Mouse (Mus musculus) cerebellum, adult 18-20 months (tissue): ENCODE results near the gene Myl9.
A peak's percentile ranks its signal among the peaks of the same experiment; 100 is the strongest.

Source experiments
- DNase-seq, 2 experiments: peaks; one replicate each; pipeline ENCODE4 v3.0.0; 2021

Gene Myl9

GRCm38 (mm10) chr2:156774738-156775454 lies at the start of gene Myl9:
Gene Myl9, plus strand, starts transcription at chr2:156775420.
- no peak for DNase-seq

- DNase-seq: no peak
Observed at GRCm38 (mm10) chr2:156726344-156726743, 48.9 kb upstream of the Myl9 start.

GRCm38 (mm10) chr2:156726878-156727277 lies 48.3 kb upstream of the Myl9 start:
- DNase-seq: peak; percentile 60 to 74

GRCm38 (mm10) chr2:156729537-156730469 lies 45.4 kb upstream of the Myl9 start:
- DNase-seq: no peak

GRCm38 (mm10) chr2:156730501-156730921 lies 44.7 kb upstream of the Myl9 start:
- DNase-seq: no peak

- no peak for DNase-seq
Observed at GRCm38 (mm10) chr2:156731592-156731991, 43.6 kb upstream of the Myl9 start.

- peak in 1 of 2 experiments; percentile 56 for DNase-seq
Observed at GRCm38 (mm10) chr2:156732109-156732508, 43.1 kb upstream of the Myl9 start.

GRCm38 (mm10) chr2:156735761-156736335 lies 39.4 kb upstream of the Myl9 start:
- DNase-seq: no peak

GRCm38 (mm10) chr2:156736846-156737245 lies 38.4 kb upstream of the Myl9 start:
- DNase-seq: peak; percentile 61 to 78

- DNase-seq: no peak
Observed at GRCm38 (mm10) chr2:156737976-156738375, 37.2 kb upstream of the Myl9 start.

- DNase-seq: no peak
Observed at GRCm38 (mm10) chr2:156741265-156741664, 34.0 kb upstream of the Myl9 start.

GRCm38 (mm10) chr2:156741998-156742397 lies 33.2 kb upstream of the Myl9 start:
- no peak for DNase-seq

- DNase-seq: no peak
Observed at GRCm38 (mm10) chr2:156743248-156743647, 32.0 kb upstream of the Myl9 start.

- no peak for DNase-seq
Observed at GRCm38 (mm10) chr2:156744414-156744813, 30.8 kb upstream of the Myl9 start.

- no peak for DNase-seq
Observed at GRCm38 (mm10) chr2:156747315-156747714, 27.9 kb upstream of the Myl9 start.

- no peak for DNase-seq
Observed at GRCm38 (mm10) chr2:156749687-156750086, 25.5 kb upstream of the Myl9 start.

- DNase-seq: no peak
Observed at GRCm38 (mm10) chr2:156756937-156757336, 18.3 kb upstream of the Myl9 start.

- DNase-seq: peak; percentile 45 to 56
Observed at GRCm38 (mm10) chr2:156760843-156761505, 14.2 kb upstream of the Myl9 start.

- DNase-seq: peak in 1 of 2 experiments; percentile 37
Observed at GRCm38 (mm10) chr2:156761521-156762278, 13.5 kb upstream of the Myl9 start.

GRCm38 (mm10) chr2:156762499-156762898 lies 12.7 kb upstream of the Myl9 start:
- no peak for DNase-seq

GRCm38 (mm10) chr2:156763101-156763500 lies 12.1 kb upstream of the Myl9 start:
- DNase-seq: no peak

GRCm38 (mm10) chr2:156764022-156764421 lies 11.2 kb upstream of the Myl9 start:
- no peak for DNase-seq
